ENCODE assay signal across 10 mouse cellular contexts in the genomic region with DNA sequence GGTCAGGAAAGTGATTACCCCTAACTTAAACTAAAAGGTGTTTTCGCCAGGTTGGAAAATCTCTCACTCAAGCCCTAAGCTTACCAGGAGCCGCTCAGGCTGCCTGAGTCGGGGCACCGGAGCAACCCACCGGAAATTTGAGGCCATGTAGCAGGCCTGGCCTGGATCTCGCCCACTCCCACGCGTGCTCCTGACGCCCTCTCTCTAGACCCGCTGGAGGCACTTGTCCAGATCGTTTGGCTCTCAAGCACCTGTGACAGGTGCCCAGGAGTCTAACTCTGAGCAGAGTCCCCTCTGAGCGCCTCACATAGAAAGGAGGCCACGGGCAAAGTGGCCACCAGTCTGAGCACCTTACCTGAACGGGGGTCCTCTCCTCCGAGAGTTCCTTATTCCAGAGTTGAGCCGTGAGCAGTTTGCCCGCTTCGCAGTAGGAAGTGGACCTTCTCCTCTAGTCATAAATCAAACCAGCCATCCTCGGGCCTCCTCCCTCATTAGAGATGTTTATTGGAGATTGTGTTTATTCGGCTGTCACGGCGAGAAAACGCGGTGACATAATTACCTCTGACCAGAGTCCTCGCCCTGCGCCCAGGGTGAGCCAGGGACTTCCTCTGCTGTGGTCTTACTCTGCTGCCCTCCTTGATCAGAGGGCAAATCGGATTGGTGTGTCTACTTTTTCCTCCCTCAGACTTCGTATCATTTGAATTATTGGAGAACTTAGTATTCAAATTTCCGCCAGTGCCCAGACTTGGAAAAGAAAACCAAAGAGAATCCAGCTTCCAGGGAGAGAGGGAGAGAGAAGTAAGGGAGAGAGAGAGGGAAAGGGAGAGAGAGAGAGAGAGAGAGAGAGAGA. TPM values are rescaled to one million over a fixed set of nuclear protein-coding genes. Genes with fewer than 3 reads are reported as not detected.
A peak's percentile ranks its signal among the peaks of the same experiment; 100 is the strongest.
DNase-seq lines count a peak whose midpoint lies in the region; ATAC-seq lines count a peak whose summit lies in the region.
"Had no signal": no experiment of that assay in that cellular context is flagged by ENCODE, and none has a peak within 500 bp of the region (broad histone marks: within the 10 kb centered on the region; RNA-seq: fewer than 3 reads in every experiment).

No protein-coding gene starts in this region.

- no peaks in the 10 kb centered on the region for H3K9me3 ChIP-seq in hindbrain, embryonic 13.5 days
- H3K9me3 ChIP-seq in midbrain, embryonic 16.5 days (replicated peaks; ENCODE audit: control insufficient read depth, low read length, poor library complexity, severe bottlenecking), result no peaks in the 10 kb centered on the region
- H3K9me3 ChIP-seq: limb, embryonic 15.5 days had no signal

- no peaks in the 10 kb centered on the region for H3K36me3 ChIP-seq in hindbrain, embryonic 13.5 days
- no peaks in the 10 kb centered on the region for H3K36me3 ChIP-seq in midbrain, embryonic 16.5 days (ENCODE audit: control insufficient read depth, insufficient read depth, low read length)
- H3K36me3 ChIP-seq: limb, embryonic 15.5 days had no signal

- H3K4me3 ChIP-seq in hindbrain, embryonic 13.5 days, result peak overlapping the region; percentile 31
- H3K4me3 ChIP-seq in midbrain, embryonic 16.5 days (ENCODE audit: low read depth, low read length), result peak overlapping the region; percentile 15; the same call in 1 of the 2 replicates

- no peak overlapping the region for H3K27ac ChIP-seq in hindbrain, embryonic 13.5 days
- no peak overlapping the region for H3K27ac ChIP-seq in midbrain, embryonic 16.5 days (ENCODE audit: low read length)
- H3K27ac ChIP-seq: limb, embryonic 15.5 days had no signal

- peak overlapping the region; percentile 47 for H3K4me2 ChIP-seq in hindbrain, embryonic 13.5 days
- peak overlapping the region; percentile 29 for H3K4me2 ChIP-seq in midbrain, embryonic 16.5 days (ENCODE audit: low read length)

- peak; percentile 42 for DNase-seq in ZHBTc4 (ENCODE audit: low read depth, low spot score)
- DNase-seq in embryo, embryonic 11 days, result peak; percentile 41
- no peak for DNase-seq in frontal cortex, postnatal 10 days (ENCODE audit: low spot score in 2 of 2)
- no peak for DNase-seq in layer of hippocampus, adult 9-11 months
- DNase-seq in c-Kit-positive CD71-positive TER-119-positive erythroid progenitor cells, embryonic 14.5 days (ENCODE audit: low spot score), result no peak
- DNase-seq: adrenal gland, postnatal 36 days had no signal

- peaks cover 50% of the 10 kb centered on the region for H3K4me1 ChIP-seq in hindbrain, embryonic 13.5 days (replicated peaks)
- peaks cover 5% of the 10 kb centered on the region; the same call in 1 of the 2 replicates for H3K4me1 ChIP-seq in midbrain, embryonic 16.5 days (ENCODE audit: control insufficient read depth, insufficient read depth, low read length)

- WGBS in hindbrain, embryonic 13.5 days, result 3% methylated on average over 29 of the region's 29 CpGs
- WGBS in midbrain, embryonic 16.5 days, result 4% methylated on average over 29 of the region's 29 CpGs

- peaks cover 100% of the 10 kb centered on the region for H3K27me3 ChIP-seq in hindbrain, embryonic 13.5 days
- peaks cover 68% of the 10 kb centered on the region for H3K27me3 ChIP-seq in midbrain, embryonic 16.5 days (ENCODE audit: control insufficient read depth, insufficient read depth, low read depth, low read length)

- peak overlapping the region; percentile 43 for H3K9ac ChIP-seq in hindbrain, embryonic 13.5 days
- no peak overlapping the region for H3K9ac ChIP-seq in midbrain, embryonic 16.5 days (ENCODE audit: low read depth, low read length)
- H3K9ac ChIP-seq: limb, embryonic 15.5 days had no signal

- ATAC-seq in hindbrain, embryonic 13.5 days (ENCODE audit: low FRiP score), result no peak
- ATAC-seq in midbrain, embryonic 16.5 days, result no peak
- no peak for ATAC-seq in frontal cortex, adult (ENCODE audit: low TSS enrichment)

RNA-seq across cellular contexts. Expression of a gene that starts 1.4 kb away (rescaled TPM):
- polyA plus RNA-seq in hindbrain, embryonic 13.5 days (2015; fragmentation: Nextera tagmentation; extraction: Ambion mirVana), result 26.4 and 29.8 TPM in 2 replicates
- polyA plus RNA-seq in midbrain, embryonic 16.5 days (2015; fragmentation: Nextera tagmentation; extraction: Ambion mirVana), result 17.4 and 25.7 TPM in 2 replicates

Comparison
In these comparisons a context has a peak if more than half of its experiments do, and no peak if none do; other contexts are left out.
1. DNase-seq: peak in ZHBTc4 (single experiment) and embryo, embryonic 11 days (single experiment); none in frontal cortex, postnatal 10 days (0 of 2), layer of hippocampus, adult 9-11 months (single experiment) and c-Kit-positive CD71-positive TER-119-positive erythroid progenitor cells, embryonic 14.5 days (single experiment).